Mouse (Mus musculus) limb, embryonic 12.5 days (tissue): ENCODE data around the gene Cs. TPM values are rescaled to one million over a fixed set of nuclear protein-coding genes. Genes with fewer than 3 reads are reported as not detected.
A peak's percentile ranks its signal among the peaks of the same experiment; 100 is the strongest.

Experiments
- ATAC-seq: fragments of 200-750 bp; cut with Nextera tagmentation; 2 replicates; pipeline ENCODE4 v1.8.0; 2017; ENCODE audit warnings: low read depth, moderate TSS enrichment; ENCODE audit not compliant: insufficient number of reproducible peaks, insufficient read depth, low FRiP score, low TSS enrichment
- H3K27ac ChIP-seq: fragments of 300-500 bp; sonication (generic); 2 replicates; pipeline ENCODE4 v1.5.1; 2016; ENCODE audit warnings: mild to moderate bottlenecking, moderate library complexity
- H3K27me3 ChIP-seq: fragments of 300-500 bp; sonication (generic); 2 replicates; pipeline ENCODE4 v1.6.1; 2016; ENCODE audit warnings: mild to moderate bottlenecking, moderate library complexity
- H3K36me3 ChIP-seq: fragments of 300-500 bp; sonication (generic); 2 replicates; pipeline ENCODE4 v1.6.1; 2016; ENCODE audit warnings: mild to moderate bottlenecking, moderate library complexity
- H3K4me1 ChIP-seq: fragments of 300-500 bp; sonication (generic); replicated peaks from 2 replicates; pipeline ENCODE4 v1.6.1; 2016
- H3K4me2 ChIP-seq: fragments of 300-500 bp; sonication (generic); 2 replicates; pipeline ENCODE4 v1.6.1; 2016; ENCODE audit warnings: mild to moderate bottlenecking, moderate library complexity
- H3K4me3 ChIP-seq: fragments of 300-500 bp; sonication (generic); replicated peaks from 2 replicates; pipeline ENCODE4 v1.5.1; 2016; ENCODE audit warnings: mild to moderate bottlenecking
- H3K9ac ChIP-seq: fragments of 300-500 bp; sonication (generic); replicated peaks from 2 replicates; pipeline ENCODE4 v1.6.1; 2016; ENCODE audit warnings: mild to moderate bottlenecking, moderate library complexity
- H3K9me3 ChIP-seq: fragments of 300-500 bp; sonication (generic); 2 replicates; pipeline ENCODE4 v1.6.1; 2016; ENCODE audit warnings: mild to moderate bottlenecking, moderate library complexity
- WGBS: fragments of 180-500 bp; shearing (Covaris S2); methylation state at CpG from one replicate; pipeline ENCODE4 v1.1.7; 2016; 5-methylcytosine and 5-hydroxymethylcytosine counted together
- microRNA-seq: library from miRNA; unstranded; fragments of <30 nt; microRNA quantifications from one replicate; pipeline ENCODE4, GENCODE M21; 2017
- polyA plus RNA-seq: library from polyadenylated mRNA; unstranded; fragments of >200 nt; fragmentation: Nextera tagmentation; extraction: Ambion mirVana; gene quantifications from 2 replicates; pipeline ENCODE4 v1.2.1, GENCODE M21; 2016

Cs gene
- polyA plus RNA-seq, 1 experiment from 2014 or later, result 178 TPM

GRCm38 (mm10) chr10:128410560-128410845 is 73.0 kb downstream of the Cs start:
- peaks cover 48% of the 10 kb centered on the region for H3K36me3 ChIP-seq
- H3K4me1 ChIP-seq, result peaks cover 35% of the 10 kb centered on the region
- H3K4me2 ChIP-seq, result peak overlapping the region; percentile 95
- H3K4me3 ChIP-seq, result peak overlapping the region; percentile 92
- WGBS, result 23% methylated on average over 4 of the region's 4 CpGs
- peak overlapping the region; percentile 81; the same call in 1 of the 2 replicates for H3K9ac ChIP-seq
- no peaks in the 10 kb centered on the region for H3K9me3 ChIP-seq
- H3K27ac ChIP-seq, result peak overlapping the region; percentile 94
- no peaks in the 10 kb centered on the region for H3K27me3 ChIP-seq
- no peak for ATAC-seq

GRCm38 (mm10) chr10:128411211-128412054 is 73.9 kb downstream of the Cs start, which contains the start of the genes Nabp2 and Rnf41:
Nabp2 (minus strand) TSS chr10:128411492.
Rnf41 (plus strand) TSS chr10:128411657.
- H3K36me3 ChIP-seq, result peaks cover 49% of the 10 kb centered on the region
- H3K9me3 ChIP-seq, result no peaks in the 10 kb centered on the region
- H3K27me3 ChIP-seq, result no peaks in the 10 kb centered on the region
- peak within 1 kb of the TSS; percentile 94 for H3K27ac ChIP-seq
- WGBS, result under 1% methylated on average over 50 of the region's 50 CpGs
- H3K9ac ChIP-seq, result peak within 1 kb of the TSS; percentile 81
- ATAC-seq, result peak; percentile 93
- peaks cover 35% of the 10 kb centered on the region for H3K4me1 ChIP-seq
- peak within 1 kb of the TSS; percentile 95 for H3K4me2 ChIP-seq
- H3K4me3 ChIP-seq, result peak within 1 kb of the TSS; percentile 92

GRCm38 (mm10) chr10:128412055-128412381 is 74.5 kb downstream of the Cs start:
- Histone ChIP-seq H3K9ac (peak overlapping the region; percentile 81), H3K27ac (peak overlapping the region; percentile 94), H3K4me3 (peak overlapping the region; percentile 92), H3K4me1 (peaks cover 35% of the 10 kb centered on the region), H3K4me2 (peak overlapping the region; percentile 95), H3K36me3 (peaks cover 50% of the 10 kb centered on the region), H3K27me3 (no peaks in the 10 kb centered on the region), H3K9me3 (no peaks in the 10 kb centered on the region)
- WGBS, result 3% methylated on average over 14 of the region's 14 CpGs
- ATAC-seq, result peak; percentile 11; the same call in 1 of the 2 replicates

Small RNA genes within 50 kb of the gene (microRNA-seq; reads per million reads assigned to microRNA genes)
- gene Gm25361, result not detected
- not detected for gene Gm26308
- gene Mir6914, result not detected
- gene Mir6915, result 1.6 reads per million

Other genes with a start within 250 kb of the Cs start
- 8.6 and 9.5 TPM in 2 replicates for gene Baz2a, start 246.2 kb upstream of the Cs start, polyA plus RNA-seq
- 33.0 and 33.5 TPM in 2 replicates for gene Rbms2, start 157.4 kb upstream of the Cs start, polyA plus RNA-seq
- gene Gls2, start 143.3 kb upstream of the Cs start, polyA plus RNA-seq, result 1.5 and 2.3 TPM in 2 replicates
- 31.0 and 32.4 TPM in 2 replicates for gene Spryd4, start 125.9 kb upstream of the Cs start, polyA plus RNA-seq
- gene Mip, start 111.9 kb upstream of the Cs start, polyA plus RNA-seq, result 0.38 and 0.44 TPM in 2 replicates
- gene Timeless, start 105.7 kb upstream of the Cs start, polyA plus RNA-seq, result 103 and 108 TPM in 2 replicates
- 0.68 and 1.0 TPM in 2 replicates for gene Apon, start 83.6 kb upstream of the Cs start, polyA plus RNA-seq
- not detected in 2 replicates for gene Apof, start 69.1 kb upstream of the Cs start, polyA plus RNA-seq
- gene Stat2, start 67.2 kb upstream of the Cs start, polyA plus RNA-seq, result 17.1 and 17.6 TPM in 2 replicates
- gene Il23a, start 39.0 kb upstream of the Cs start, polyA plus RNA-seq, result 0.20 TPM in 2 replicates
- 42.3 and 42.5 TPM in 2 replicates for gene Pan2, start 34.4 kb upstream of the Cs start, polyA plus RNA-seq
- 351 and 359 TPM in 2 replicates for gene Cnpy2, start 15.3 kb upstream of the Cs start, polyA plus RNA-seq
- gene Coq10a, start 31.3 kb downstream of the Cs start, polyA plus RNA-seq, result 15.5 and 15.8 TPM in 2 replicates
- gene Ankrd52, start 39.4 kb downstream of the Cs start, polyA plus RNA-seq, result 13.5 and 14.8 TPM in 2 replicates
- not detected in 2 replicates for gene Slc39a5, start 63.5 kb downstream of the Cs start, polyA plus RNA-seq
- gene Nabp2, start 73.8 kb downstream of the Cs start, polyA plus RNA-seq, result 65.1 and 65.2 TPM in 2 replicates
- 42.5 TPM in 2 replicates for gene Rnf41, start 73.9 kb downstream of the Cs start, polyA plus RNA-seq
- gene Smarcc2, start 121.5 kb downstream of the Cs start, polyA plus RNA-seq, result 105 and 120 TPM in 2 replicates
- 827 and 868 TPM in 2 replicates for gene Myl6, start 156.4 kb downstream of the Cs start, polyA plus RNA-seq
- 3.2 and 3.4 TPM in 2 replicates for gene Myl6b, start 161.0 kb downstream of the Cs start, polyA plus RNA-seq
- 18.5 and 19.9 TPM in 2 replicates for gene Esyt1, start 188.1 kb downstream of the Cs start, polyA plus RNA-seq
- gene Zc3h10, start 210.0 kb downstream of the Cs start, polyA plus RNA-seq, result 18.1 and 21.4 TPM in 2 replicates
- gene Rpl41, start 211.6 kb downstream of the Cs start, polyA plus RNA-seq, result 3,599 and 3,605 TPM in 2 replicates
- 199 and 206 TPM in 2 replicates for gene Pa2g4, start 228.3 kb downstream of the Cs start, polyA plus RNA-seq